Mouse (Mus musculus) ES-E14 (cell line): ENCODE results near the gene Sept12. TPM values are rescaled to one million over a fixed set of nuclear protein-coding genes. Genes with fewer than 3 reads are reported as not detected.
A peak's percentile ranks its signal among the peaks of the same experiment; 100 is the strongest.

ENCODE experiments used
- DNase-seq: peaks from one replicate; pipeline ENCODE4 v3.0.0-alpha.2; 2013; ENCODE audit warnings: low read depth, low spot score
- H3K27ac ChIP-seq: 2 replicates; pipeline ENCODE4 v1.5.1; 2012; ENCODE audit warnings: low read depth, mild to moderate bottlenecking, low read length, moderate library complexity, mixed read lengths; ENCODE audit not compliant: poor library complexity, insufficient read depth, severe bottlenecking
- H3K36me3 ChIP-seq: 2 replicates; pipeline ENCODE4 v1.6.1; 2012; ENCODE audit warnings: mild to moderate bottlenecking, low read length, moderate library complexity, mixed read lengths; ENCODE audit not compliant: control insufficient read depth, poor library complexity, insufficient read depth, severe bottlenecking
- H3K4me1 ChIP-seq, 2 experiments: fragments of 150-350 bp in 1 of 2; sonication (generic) in 1 of 2; 2 replicates each; pipeline ENCODE4 v1.6.1; 2012; ENCODE audit warnings: low read length in 2 of 2, mild to moderate bottlenecking in 1 of 2, mixed read lengths in 1 of 2; ENCODE audit not compliant: control insufficient read depth in 2 of 2, insufficient read depth in 2 of 2, poor library complexity in 1 of 2
- H3K4me3 ChIP-seq, 2 experiments: fragments of 150-350 bp in 1 of 2; sonication (generic) in 1 of 2; 2 replicates each; pipeline ENCODE4 v1.5.1; 2012; ENCODE audit warnings: low read length in 2 of 2, low read depth in 1 of 2, mild to moderate bottlenecking in 1 of 2, mixed read lengths in 1 of 2; ENCODE audit not compliant: insufficient read depth in 1 of 2, poor library complexity in 1 of 2, severe bottlenecking in 1 of 2
- H3K9ac ChIP-seq: 2 replicates; pipeline ENCODE4 v1.6.1; 2012; ENCODE audit warnings: low read depth, mild to moderate bottlenecking, low read length, mixed read lengths; ENCODE audit not compliant: poor library complexity, insufficient read depth, severe bottlenecking
- H3K9me3 ChIP-seq: fragments of 150-350 bp; sonication (generic); 2 replicates; pipeline ENCODE4 v1.6.1; 2012; ENCODE audit warnings: low read depth, mild to moderate bottlenecking, low read length; ENCODE audit not compliant: control insufficient read depth, insufficient read depth
- CHD2 ChIP-seq: IDR thresholded peaks from 2 replicates; pipeline ENCODE4 v1.6.1; 2014; ENCODE audit warnings: mild to moderate bottlenecking, low read depth, low read length, inconsistent platforms
- HCFC1 ChIP-seq: IDR thresholded peaks from 2 replicates; pipeline ENCODE4 v1.6.1; 2012; ENCODE audit warnings: low read length, inconsistent platforms, borderline replicate concordance; ENCODE audit not compliant: insufficient read depth
- MAFK ChIP-seq: IDR thresholded peaks from 2 replicates; pipeline ENCODE4 v1.6.1; 2014; ENCODE audit warnings: mild to moderate bottlenecking, low read depth, low read length, inconsistent platforms; ENCODE audit not compliant: insufficient read depth
- ZC3H11A ChIP-seq: IDR thresholded peaks from 2 replicates; pipeline ENCODE4 v1.6.1; 2012; ENCODE audit warnings: low read depth, mild to moderate bottlenecking, inconsistent platforms, low read length, borderline replicate concordance
- ZNF384 ChIP-seq: IDR thresholded peaks from 2 replicates; pipeline ENCODE4 v1.6.1; 2012; ENCODE audit warnings: low read depth, low read length, inconsistent platforms
- in situ Hi-C, 2 experiments: fragments of 600-800 bp; cut with MboI; formaldehyde crosslinking; loops; one replicate each; pipeline ENCODE4 v1.15.1; 2025; ENCODE audit warnings: low sequenced_read_pairs in 2 of 2, inconsistent platforms in 1 of 2; ENCODE audit not compliant: unreplicated experiment in 2 of 2
- total RNA-seq: library from RNA; depleted of rRNA; stranded (reverse); fragments of 300-350 nt; gene quantifications from 2 replicates; pipeline ENCODE4 v1.2.3, GENCODE M21; 2012

Gene Sept12
- total RNA-seq, 1 experiment: 0.13 TPM

DNA sequence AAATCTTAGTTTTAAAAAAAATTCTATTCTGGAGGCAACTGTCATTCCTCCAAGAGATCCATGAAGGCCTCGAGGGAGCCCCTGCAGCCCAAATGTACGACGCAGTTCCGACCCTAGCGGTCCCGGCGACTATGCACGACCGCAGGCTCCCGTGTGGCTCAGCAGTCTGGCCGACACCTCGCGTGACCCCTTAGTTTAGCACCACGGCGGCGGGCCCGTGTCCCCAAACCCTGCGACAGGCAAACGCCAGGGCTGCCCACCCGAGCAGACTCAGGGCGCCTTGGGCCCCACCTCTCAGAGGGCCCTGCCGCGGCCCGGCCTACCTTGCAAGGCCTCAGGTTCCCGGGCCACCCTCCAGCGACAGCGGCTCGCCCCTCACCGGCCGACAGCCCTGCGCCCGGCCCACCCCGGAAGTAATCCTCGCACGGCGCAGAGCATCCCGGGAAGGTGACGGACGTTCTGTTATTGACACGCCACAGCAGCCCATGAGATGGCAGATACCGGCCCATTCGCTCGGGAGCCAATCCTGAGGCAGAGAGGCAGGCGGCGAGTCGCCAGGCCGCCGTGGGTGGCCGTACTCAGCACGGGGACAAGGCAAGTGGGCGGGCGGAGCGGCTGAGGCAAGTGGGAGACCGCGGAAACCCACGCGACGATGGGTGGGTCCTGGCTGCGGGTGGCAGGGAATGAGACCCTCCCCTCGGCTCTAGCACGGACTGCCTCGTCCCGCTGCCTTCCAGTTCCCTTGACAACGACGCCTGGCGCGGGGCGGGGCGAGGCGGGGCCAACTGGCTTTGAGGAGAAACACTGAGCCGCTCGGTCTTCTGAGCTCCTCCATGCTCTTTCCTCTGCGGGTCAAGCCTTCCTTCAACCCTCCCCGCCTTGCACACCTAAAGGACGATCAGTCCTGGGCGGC lies 33.6 kb downstream of the Sept12 start, which contains the start of gene Anks3:
TSS of gene Anks3 (minus strand) at position 409 of the 913 bp plus-strand sequence.
- H3K9ac ChIP-seq: peak within 1 kb of the TSS; percentile 77
- in situ Hi-C loops: no loop called here
- peak within 1 kb of the TSS; percentile 11; the same call in 1 of the 2 replicates for H3K27ac ChIP-seq

DNA sequence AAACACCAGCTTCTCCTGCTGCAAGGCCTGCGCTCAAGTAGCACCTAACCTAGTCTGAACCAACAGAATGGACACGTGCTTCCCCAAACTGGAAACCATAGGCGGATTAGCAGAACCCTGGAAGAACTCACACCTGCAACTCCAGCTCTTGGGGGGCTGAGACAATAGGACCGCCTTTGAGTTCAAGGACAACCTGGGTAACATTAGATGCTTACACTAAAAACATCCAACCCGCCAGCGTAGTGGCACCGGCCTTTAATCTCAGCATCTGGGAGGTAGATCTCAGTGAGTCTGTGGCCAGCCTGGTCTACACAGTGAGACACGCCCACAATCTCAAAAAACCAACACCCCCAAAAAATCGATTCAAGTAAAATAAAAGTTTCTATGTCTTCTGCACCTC lies 34.3 kb downstream of the Sept12 start:
- no peaks in the 10 kb centered on the region for H3K9me3 ChIP-seq
- no peaks in the 10 kb centered on the region for H3K36me3 ChIP-seq
- in situ Hi-C loops: no loop called here
- TF ChIP-seq HCFC1 (no peak), CHD2 (no peak), ZNF384 (no peak), ZC3H11A (no peak), MAFK (no peak)
- peak overlapping the region; percentile 64 for H3K9ac ChIP-seq
- peaks cover 2 to 5% of the 10 kb centered on the region in 2 experiments; a peak in 1 of 4 replicates for H3K4me1 ChIP-seq
- H3K4me3 ChIP-seq: peak overlapping the region; percentile 70 to 76
- no peak overlapping the region for H3K27ac ChIP-seq
- DNase-seq: no peak

More for the DNA sequence above, 33.6 kb downstream of the Sept12 start, which contains the start of gene Anks3:
- peaks cover 2 to 5% of the 10 kb centered on the region in 2 experiments; a peak in 1 of 4 replicates for H3K4me1 ChIP-seq
- peak within 1 kb of the TSS; percentile 70 to 76 for H3K4me3 ChIP-seq
- peak; percentile 88 for DNase-seq
- no peaks in the 10 kb centered on the region for H3K36me3 ChIP-seq
- TF ChIP-seq CHD2 (0 out of 2 replicates have a peak, but pooled peaks have one; percentile 33), ZC3H11A (no peak)
- H3K9me3 ChIP-seq: no peaks in the 10 kb centered on the region

DNA sequence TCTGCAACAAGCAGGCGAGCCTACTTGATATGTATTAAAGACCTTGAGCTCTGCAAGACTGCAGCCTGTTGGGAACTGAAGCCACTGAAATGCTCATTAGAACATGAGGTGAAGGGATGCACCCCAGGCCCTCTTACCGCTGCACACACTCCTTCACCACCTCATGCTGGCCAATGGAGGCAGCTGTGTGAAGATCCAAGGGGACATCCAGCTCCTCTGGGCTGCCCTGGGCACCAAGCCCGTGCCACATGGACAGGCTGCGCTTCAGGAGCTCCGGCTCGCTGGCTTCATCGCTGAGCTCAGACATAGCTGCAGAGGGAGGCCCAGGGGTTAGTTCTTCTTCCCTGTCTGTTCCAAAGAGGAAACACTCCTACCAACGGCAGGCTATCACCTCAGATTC lies 37.4 kb downstream of the Sept12 start:
- in situ Hi-C loops: no loop called here
- Histone ChIP-seq H3K4me1 (peaks cover 2 to 5% of the 10 kb centered on the region in 2 experiments; a peak in 1 of 4 replicates), H3K9me3 (no peaks in the 10 kb centered on the region), H3K4me3 (no peak overlapping the region), H3K27ac (no peak overlapping the region), H3K36me3 (peaks cover 6% of the 10 kb centered on the region; the same call in 1 of the 2 replicates), H3K9ac (no peak overlapping the region)
- DNase-seq: no peak
- TF ChIP-seq MAFK (no peak), HCFC1 (no peak), CHD2 (no peak), ZNF384 (no peak), ZC3H11A (no peak)

DNA sequence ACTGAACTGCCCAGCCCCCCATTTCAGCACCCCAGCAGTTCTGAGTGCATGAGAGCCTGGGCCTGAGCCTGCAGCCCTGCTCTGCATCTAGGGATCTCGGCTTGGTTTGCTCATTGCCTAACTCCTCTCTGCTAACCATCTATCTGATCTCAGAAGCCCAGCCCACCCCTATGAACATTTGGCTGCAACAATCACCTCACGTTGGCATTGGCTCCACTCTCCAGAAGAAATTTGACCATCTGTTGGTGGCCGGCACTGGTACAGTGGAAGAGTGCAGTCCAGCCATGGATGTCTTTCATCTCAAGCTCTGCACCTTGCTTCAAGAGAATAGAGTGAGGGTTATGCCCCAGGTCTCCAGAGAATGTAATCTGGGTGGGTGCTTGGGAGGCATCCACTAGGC lies 40.2 kb downstream of the Sept12 start:
- in situ Hi-C loops: no loop called here
- TF ChIP-seq ZNF384 (no peak), ZC3H11A (no peak), HCFC1 (no peak), CHD2 (no peak)
- no peaks in the 10 kb centered on the region for H3K9me3 ChIP-seq
- H3K9ac ChIP-seq: no peak overlapping the region
- no peak overlapping the region for H3K4me3 ChIP-seq
- no peak for DNase-seq
- H3K27ac ChIP-seq: no peak overlapping the region
- 0 out of 4 replicates have a peak, but pooled peaks cover 0 to under 1% of the 10 kb centered on the region in 2 experiments for H3K4me1 ChIP-seq
- H3K36me3 ChIP-seq: peaks cover 12% of the 10 kb centered on the region
